Mouse (Mus musculus) kidney, adult 2 months (tissue): ENCODE measurements around the gene Gria3.

ENCODE experiments used
- CTCF ChIP-seq: fragments of 200-500 bp; conservative IDR thresholded peaks from 2 replicates; pipeline ENCODE4 v1.5.1; 2011; ENCODE audit warnings: low read depth, mild to moderate bottlenecking, control low read depth, low read length, moderate library complexity, mixed read lengths; ENCODE audit not compliant: insufficient read depth, insufficient read length
- POLR2A ChIP-seq: fragments of 200-500 bp; IDR thresholded peaks from one replicate; pipeline ENCODE4 v1.6.1; 2011; ENCODE audit warnings: low read depth, low read length, control low read depth

- no peak for TF ChIP-seq POLR2A
- no peak for TF ChIP-seq CTCF
Measured at GRCm38 (mm10) chrX:41402656-41403055, 2.0 kb downstream of the Gria3 start.
